Mouse (Mus musculus): ENCODE results near the gene Tulp1. TPM values are rescaled to one million over a fixed set of nuclear protein-coding genes. Genes with fewer than 3 reads are reported as not detected.
"Not testable (repeated sequence)": the region's sequence is repeated elsewhere in the genome, so short reads cannot be mapped to it uniquely, and the experiment has no call there.

Tulp1 gene
- total RNA-seq, 2 experiments from 2014 or later = not detected

DNA sequence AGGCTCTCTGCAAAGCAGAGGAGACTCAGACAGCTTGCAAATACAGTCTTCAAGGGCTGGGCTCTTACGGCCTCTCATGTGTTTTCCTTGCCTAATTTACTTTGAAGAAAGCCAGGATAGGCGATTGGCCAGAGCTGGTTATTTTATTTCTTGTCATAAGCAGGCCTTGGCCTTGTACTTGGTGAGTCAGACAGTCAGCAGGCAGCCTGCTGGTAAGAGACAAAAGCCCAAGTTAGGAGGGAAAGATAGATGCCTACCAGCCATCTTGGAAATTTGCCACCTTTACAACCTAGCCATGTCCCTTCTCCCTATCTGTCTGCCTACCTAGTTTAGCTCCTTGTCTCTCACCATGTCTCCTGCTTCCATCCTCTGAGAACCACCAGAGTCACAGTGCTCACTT, 6.3 kb upstream of the Tulp1 start:
- no peak for ATAC-seq (replicated peaks; ENCODE audit: poor library complexity, severe bottlenecking)

DNA sequence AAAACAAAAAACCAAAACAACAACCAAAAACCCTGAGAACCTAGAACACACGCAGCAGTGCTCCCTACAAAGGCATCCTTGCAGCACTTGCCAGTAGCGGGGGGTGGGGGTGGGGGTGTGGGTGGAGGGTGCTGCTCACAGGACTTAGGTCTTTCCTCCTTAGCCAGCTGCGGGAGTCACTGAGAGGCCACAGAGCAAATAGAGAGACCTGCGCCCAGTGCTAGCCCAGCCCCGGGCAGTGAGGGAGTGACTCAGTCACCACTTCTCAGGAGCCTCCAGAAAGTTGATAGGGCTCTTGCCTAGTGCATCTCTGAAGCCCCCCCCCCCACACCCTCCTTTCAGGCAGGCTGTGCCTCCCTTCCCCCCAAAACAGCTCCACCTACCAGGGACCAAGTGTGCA, 4.0 kb upstream of the Tulp1 start:
- ATAC-seq (replicated peaks; ENCODE audit: poor library complexity, severe bottlenecking) = no peak

DNA sequence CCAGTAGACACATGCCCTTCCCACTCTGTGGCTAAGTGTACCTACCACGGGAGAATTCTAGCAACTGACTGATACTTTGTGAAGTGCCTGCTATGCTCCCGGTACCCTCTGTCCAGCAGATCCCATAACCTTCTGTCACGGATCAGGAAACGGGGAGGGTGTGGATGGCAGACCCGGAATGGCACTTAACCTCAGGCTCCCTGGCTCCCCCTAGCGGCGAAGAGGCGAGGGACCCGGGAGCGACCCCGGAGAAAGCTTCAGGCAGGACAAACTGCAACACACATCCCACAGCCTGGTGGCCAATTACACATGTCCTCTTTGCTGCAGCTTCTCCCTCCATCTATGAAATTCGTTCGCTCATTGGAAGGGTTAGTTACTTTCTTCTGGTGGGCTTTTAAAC, 3.4 kb upstream of the Tulp1 start:
- peak; percentile 84 for ATAC-seq (replicated peaks; ENCODE audit: poor library complexity, severe bottlenecking)

DNA sequence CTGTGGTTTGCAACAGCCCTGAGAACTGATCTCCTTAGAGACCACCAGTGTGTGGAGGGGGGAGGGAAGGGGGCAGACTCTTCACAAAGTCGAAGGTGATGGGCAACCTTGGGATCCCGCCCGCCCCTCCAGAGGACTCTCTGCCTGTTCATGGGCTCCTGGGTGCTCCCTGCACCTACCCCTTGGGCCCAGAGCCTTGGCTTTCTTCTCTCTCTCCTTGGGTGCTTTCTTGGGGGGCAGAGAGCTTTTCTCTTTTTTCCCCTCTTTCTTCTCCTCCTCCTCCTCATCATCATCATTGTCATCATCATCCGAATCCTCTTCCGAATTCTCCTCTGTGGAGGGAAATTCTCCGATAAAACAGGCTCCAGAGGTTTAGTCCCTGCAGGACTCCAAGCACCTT, 1.5 kb downstream of the Tulp1 start:
- ATAC-seq (replicated peaks; ENCODE audit: poor library complexity, severe bottlenecking) = no peak

DNA sequence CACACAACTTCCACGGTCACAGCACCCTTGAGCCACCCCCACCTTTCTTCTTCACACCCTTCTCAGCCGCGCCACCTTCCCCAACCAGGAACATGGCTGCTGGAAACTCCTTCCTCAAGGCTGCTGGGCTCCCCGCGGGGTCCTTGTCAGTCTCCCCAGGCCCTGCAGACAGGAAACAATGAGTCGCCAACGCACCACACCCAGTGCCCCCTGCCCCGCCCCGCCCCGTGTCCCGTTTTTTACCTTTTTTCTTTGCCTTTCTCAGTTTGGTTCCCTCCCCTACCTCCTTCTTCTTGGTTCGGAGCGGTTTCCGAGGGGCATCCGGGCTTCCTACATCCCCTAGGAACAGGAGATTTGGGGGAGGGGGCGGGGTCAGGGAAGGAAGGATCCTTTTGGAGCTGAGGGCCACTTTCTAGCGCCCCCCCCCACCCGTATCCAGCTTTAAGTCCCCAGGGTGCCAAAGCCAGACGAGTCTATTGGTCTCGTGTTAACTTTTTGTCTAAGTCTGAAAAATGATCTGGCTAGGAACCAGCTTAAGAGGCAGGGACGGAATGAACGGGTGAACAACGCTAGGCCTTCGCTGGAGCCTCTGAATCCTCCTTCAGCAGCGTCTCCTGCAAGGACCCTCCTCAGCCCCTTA, 2.2 kb downstream of the Tulp1 start:
- peak; percentile 44 for ATAC-seq (replicated peaks; ENCODE audit: poor library complexity, severe bottlenecking)

DNA sequence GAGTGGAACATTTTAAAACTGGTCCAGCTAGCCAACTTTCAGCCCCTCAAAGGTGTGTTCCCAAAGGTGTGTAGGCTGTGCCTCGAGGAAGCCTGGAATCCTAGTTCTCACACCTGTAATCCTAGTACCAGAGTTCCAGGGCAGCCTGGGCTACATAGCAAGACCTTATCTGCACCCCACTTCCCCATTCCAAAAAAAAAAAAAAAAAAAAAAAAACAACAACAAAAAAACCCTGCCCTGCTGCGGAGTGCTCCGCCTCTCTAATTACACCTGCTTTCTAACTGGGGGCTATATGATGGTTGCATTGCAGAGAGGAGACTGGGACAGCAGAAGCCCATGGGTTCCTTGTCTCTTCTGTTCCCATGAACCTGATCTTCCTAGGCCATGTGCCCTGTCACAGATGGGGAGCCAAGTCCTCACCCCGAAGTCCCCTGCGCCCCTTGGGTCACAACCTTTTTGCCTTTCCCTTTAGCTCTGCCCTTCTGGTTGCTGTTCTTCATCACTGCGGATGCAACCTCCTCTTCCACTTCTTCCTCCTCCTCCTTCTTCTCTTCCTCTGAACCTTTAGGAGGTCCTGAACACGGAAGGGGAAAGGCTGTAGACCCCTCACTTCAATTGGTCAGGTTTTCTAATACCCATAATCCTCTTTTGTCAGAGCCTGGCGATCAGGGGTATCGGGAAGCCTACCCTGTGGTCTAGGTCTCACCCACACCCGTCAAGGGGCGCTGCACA, 2.9 kb downstream of the Tulp1 start:
- no peak for ATAC-seq (replicated peaks; ENCODE audit: poor library complexity, severe bottlenecking)

DNA sequence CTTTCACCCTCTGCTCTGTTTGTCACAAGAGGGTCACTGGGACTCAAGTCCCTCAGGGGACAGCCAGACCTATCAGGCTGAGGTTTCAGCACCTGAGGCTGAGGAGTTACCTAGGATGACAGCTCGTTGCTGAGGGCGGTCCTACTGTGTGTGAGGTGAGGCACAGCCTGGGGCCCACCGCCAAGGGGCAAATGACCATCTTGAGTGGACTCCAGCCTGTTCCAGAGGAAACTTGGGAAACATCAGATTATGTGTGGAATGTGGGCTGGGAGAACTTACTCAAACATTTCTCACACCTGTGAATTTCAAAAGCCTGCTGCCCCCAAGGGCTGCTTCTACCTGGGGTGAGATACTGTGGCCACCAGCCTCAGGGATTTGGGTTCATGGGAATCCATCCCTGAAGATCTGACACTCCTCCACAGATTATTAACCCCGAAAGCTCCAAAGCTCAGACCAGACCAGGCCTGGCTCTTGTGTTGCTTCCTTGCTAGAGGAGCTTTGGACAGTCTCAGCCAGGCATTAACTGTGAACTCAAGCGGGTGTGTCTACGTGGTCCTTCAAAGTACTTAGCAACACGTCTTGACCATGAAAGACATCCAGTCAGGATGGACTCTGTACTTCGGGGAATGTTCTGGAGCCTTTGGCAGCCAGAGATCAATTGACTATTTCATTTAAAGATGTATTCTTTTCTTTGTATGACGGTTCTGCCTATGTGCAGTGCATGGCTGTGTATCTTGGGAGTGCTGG, 4.3 kb downstream of the Tulp1 start:
- ATAC-seq (replicated peaks; ENCODE audit: poor library complexity, severe bottlenecking) = no peak

DNA sequence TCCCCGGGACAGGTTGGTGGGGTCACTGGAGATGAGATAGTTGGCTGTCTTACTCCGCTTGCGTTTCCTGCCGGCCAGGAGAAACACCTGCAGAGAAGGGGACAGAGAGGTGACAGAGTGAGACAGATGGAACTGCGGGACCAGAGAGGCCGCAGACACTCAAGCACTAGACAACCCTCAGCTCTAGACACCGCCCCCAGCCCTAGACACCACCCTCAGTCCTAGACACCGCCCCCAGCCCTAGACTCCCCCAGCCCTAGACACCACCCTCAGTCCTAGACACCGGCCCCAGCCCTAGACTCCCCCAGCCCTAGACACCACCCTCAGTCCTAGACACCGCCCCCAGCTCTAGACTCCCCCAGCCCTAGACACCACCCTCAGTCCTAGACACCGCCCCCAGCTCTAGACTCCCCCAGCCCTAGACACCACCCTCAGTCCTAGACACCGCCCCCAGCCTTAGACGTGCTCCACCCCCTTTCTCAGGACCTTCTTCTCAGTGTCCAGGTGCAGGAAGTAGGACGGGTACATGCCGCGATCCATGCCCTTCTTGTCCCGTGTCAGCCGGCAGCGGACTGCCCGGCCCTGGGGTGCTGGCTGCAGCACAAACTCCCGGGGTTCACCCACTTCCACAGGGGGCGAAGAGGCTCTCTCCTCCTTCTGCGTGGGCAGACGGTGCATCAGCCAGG, 6.3 kb downstream of the Tulp1 start:
- not testable (repeated sequence) for ATAC-seq (replicated peaks; ENCODE audit: poor library complexity, severe bottlenecking)

DNA sequence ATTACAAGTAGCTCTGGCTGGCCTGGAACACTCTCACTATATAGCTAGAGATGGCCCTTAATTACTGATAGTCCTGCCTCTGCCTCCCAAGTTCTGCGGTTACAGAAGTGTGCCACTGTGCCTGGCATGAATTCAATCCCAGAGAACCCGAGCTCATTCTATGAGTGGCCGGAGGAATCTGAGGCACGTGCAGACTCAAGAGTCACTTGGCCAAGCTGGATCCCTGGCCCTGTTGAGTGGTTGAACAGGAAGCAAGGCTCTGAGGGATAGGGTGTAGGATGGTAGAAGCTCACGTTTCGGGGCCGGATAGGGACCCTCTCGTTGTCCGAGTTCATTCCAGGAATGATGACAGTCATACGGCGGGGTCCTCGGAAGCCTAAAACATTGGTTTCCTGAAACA, 9.2 kb downstream of the Tulp1 start:
- ATAC-seq (replicated peaks; ENCODE audit: poor library complexity, severe bottlenecking) = no peak

DNA sequence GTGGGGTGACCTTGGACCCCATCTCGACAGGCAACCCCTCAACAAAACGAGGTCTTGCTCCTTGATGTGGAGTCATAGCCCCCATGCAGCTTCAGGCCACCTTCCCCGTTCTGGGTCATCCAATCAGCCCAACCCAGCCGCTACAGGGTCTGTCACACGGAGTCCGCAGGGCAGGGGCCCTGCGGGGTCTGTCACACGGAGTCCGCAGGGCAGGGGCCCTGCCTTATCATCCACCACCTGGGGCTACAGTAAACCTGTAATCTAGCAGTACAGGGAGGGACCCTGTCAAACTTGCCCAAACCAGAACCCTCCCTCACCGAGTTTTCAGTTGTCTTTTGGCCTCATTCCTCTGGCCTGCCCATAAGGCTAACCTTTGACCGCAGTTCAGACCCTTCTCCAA, 13.0 kb downstream of the Tulp1 start:
- ATAC-seq (replicated peaks; ENCODE audit: poor library complexity, severe bottlenecking) = no peak

DNA sequence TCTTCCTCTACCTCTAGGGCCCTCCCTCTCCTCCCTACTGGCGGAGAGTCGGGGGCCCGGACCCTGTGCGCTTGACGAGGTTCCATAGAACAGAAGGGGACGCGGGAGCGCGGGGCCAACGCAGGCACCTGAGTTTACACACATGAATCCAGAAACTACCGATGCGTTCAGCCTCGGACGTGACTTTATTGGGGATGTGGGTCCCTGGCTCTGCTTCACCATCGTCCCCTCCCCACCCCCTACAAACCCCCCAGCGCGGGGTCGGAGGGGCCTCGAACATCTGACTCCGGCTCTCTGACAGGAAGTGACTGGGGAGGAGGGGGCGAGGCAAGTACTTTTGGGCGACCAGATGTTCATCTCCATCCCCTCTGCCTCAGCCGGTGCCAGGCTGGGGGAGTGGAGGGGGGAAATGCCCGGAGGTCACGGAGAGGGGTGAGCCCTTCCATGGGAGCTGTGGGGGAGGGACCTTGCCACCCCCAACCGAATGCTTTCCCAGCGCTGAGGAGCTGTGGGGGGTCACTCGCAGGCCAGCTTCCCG, 13.6 kb downstream of the Tulp1 start:
- 0 out of 2 replicates have a peak, but pooled peaks have one; percentile 18 for ATAC-seq (replicated peaks; ENCODE audit: poor library complexity, severe bottlenecking)

DNA sequence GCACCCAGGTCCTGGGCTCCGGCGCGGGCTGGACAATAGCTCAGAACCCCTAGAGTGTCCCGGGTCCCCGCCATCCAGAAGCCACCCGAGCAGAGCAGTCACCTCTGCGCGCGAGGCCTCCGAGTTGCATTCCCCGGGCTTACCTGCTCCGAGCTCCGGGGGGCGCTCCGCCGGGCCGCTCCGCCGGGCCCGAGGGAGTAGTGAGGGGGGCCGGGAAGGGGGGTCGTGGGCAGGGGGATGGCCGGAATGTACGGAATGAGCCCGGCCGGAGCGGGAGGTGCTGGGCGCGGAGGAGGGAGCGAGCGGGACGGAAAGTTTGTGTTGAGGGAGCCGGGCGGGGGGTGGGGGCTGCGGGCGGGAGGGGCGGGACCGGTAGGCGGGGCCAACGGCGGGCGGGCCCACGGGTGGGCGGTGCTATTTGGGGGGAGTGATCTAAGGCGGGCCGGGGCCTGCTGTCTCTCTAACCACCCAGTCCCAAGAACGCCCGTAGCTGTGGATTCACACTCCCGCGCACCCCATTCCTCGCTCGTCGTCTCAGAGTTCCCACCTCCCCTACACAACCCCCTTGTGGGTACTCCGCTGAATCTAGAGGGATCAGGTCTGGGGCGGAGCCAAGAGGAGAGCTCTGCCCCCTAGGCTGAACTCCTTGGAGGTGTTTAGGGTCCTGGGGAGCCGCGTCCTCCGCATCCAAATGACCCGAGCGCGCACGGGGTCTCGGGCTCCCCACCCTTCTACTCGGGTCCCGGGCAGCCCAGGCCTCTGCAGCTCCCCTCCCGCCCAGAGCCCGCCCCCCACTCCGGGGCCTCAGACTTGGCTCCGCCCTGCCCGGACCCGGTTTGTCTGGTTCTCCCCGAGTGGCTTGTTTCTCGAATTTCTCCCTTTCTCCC, 14.3 kb downstream of the Tulp1 start, which contains the start of gene Tead3:
Gene Tead3, minus strand, starts transcription at position 352 of the 887 bp plus-strand sequence.
- peak; percentile 64 for ATAC-seq (replicated peaks; ENCODE audit: poor library complexity, severe bottlenecking)

DNA sequence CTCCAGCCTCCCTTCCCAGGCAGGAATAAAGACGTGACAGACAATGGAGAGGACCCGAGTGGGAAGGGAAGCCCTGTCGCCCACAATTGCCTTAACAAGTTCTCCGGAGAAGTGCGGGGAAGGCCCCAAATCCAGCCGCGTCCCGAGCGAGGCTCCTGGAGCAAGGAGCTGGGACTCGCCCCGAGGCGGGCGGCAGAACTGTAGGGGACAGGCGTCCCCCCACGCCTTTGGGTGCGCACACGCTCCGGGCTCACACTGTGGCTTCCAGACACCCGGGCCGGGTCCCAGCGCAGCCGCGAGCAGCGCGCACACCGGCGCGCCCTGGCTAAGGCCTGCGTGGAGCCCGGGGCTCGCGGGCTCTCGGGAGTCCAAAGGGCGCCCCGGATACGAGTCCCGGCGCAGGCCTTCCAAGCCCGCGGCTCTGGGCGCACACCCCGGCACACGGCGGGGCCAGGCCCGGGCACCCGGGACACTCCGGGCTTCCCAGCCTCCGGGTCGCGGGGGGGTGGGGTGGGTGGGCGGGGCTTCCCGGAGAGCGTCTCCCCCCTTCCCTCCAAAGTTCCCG, 15.0 kb downstream of the Tulp1 start:
- ATAC-seq (replicated peaks; ENCODE audit: poor library complexity, severe bottlenecking) = no peak

DNA sequence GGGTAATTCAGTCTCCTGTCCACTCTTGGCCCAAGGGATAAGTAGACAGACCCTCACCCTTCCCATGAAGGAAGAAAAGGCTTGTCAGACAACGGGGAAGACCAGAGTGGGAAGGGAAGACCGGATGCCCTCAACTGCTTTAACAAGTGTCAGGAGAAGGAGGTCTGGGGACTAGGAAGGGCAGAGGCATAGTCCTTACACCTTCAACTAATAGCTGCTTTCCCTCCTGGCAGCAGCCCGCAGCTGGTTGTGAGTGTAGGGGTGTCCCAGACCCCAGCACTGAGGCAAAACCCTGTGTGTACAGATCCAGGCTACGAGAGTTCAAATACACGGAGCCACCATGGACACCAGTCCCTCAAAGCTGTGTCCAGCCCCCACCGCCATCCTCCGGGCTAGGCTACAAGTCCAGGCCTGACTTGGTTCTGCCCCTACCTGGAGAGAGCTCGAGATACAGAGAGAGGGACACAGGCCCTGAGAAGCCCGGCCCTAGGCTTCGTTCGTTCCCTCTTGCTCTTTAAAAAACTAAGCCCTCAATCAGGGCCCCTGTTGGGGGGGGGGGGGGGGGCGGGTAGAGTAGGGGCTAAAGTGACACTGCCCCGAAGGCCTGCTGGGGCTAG, 15.7 kb downstream of the Tulp1 start:
- no peak for ATAC-seq (replicated peaks; ENCODE audit: poor library complexity, severe bottlenecking)

DNA sequence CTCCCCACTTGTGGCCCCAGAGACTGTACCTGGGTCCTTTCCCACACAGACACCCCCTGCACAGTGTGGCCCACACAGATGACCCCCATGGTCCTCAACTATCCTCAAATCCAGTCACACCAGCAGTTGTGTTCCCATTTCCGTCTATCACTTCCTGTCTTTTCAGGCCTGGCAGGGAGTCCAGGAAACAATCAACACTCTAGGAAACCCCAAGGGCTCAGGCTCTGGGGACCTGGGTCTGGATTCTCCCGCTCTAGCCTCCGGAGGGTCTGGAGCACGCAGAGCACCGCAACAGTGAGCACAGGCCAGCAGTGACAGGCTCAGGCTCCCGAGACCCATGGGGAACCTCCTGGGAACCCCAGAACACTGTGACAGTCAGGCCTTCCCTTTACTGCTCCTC, 16.8 kb downstream of the Tulp1 start:
- no peak for ATAC-seq (replicated peaks; ENCODE audit: poor library complexity, severe bottlenecking)

DNA sequence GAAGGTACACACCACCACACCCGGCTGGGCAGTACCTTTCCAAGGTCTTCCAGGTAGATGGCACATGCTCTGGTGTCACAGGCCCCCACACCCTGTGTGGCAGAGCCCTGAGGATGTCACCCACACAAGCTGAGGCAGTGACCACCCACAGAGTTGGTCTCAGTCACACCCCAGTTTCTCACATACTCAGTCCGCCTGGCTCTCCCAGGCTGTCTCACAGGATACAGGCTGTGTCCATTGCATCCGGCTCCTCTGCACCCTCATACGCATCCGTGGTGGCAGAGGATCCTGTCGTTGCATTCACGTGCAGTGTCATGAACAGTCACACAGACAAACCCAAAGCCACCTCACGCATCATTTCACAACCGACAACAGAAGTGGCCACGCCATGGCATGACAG, 17.7 kb downstream of the Tulp1 start:
- no peak for ATAC-seq (replicated peaks; ENCODE audit: poor library complexity, severe bottlenecking)

DNA sequence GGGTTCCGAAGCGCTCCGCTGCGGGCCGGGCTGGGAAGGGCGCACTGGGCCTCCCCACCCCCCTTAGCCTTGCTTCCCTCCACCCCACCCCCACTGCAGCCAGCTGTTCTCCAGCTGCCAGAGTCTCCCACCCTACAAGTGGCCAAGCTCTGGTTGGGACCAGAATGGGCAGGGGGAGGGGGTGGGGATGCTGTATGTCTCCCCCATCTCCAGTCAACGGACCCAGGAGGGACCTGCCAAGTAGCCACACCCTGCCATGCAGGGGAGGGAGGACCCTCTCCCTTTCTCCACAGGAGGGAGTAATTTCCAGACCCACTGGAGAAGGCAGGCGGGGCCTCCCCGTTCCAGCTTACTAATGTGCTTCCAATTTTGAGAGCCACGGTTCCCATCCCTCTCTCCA, 19.1 kb downstream of the Tulp1 start:
- no peak for ATAC-seq (replicated peaks; ENCODE audit: poor library complexity, severe bottlenecking)

DNA sequence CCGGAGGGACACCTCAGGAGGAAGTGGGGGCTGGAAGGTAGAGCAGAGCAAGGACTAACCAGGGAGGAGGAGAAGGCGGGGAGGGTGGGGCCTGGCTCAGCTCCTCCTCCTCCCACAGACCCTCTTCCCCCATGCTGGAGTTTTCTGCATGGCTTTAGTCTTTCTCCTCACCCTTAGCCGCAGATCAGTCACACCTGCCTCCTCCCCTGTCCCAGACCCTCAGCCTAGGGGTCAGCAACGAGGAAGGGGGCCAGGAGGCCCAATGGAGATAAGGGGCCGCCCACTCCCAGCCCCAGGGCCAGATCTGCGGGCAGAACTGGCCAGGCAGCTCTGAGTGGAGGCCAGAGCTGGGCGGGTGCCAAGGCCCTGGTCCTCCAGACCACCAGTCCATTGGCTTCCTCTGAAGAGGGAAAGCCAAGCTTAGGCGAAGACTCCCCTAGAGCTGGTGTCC, 19.7 kb downstream of the Tulp1 start:
- ATAC-seq (replicated peaks; ENCODE audit: poor library complexity, severe bottlenecking) = no peak

DNA sequence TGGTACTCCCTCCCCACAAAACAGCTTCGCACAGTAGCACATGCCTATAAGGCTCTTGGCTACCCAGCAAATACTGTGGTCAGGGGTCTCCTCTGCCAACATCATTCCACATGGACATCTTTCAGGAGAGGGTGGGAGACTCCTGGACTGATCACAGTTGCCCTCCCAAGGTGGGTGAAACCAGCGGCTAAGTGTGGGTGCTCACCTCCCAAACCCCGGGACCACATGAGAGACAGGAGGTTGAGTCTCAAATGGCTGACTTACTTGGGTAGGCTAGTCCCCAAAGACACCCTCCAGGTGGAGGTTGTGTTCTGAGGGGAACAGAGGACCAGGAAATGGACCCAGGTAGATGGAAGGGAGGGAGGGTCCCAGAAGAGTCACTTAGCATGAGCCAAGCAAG, 20.4 kb downstream of the Tulp1 start:
- no peak for ATAC-seq (replicated peaks; ENCODE audit: poor library complexity, severe bottlenecking)
